Mouse (Mus musculus) bone marrow, adult 2 months (tissue): ENCODE data around the gene Slc17a7. TPM values are rescaled to one million over a fixed set of nuclear protein-coding genes. Genes with fewer than 3 reads are reported as not detected.
"Not testable (repeated sequence)": the region's sequence is repeated elsewhere in the genome, so short reads cannot be mapped to it uniquely, and the experiment has no call there.

Source experiments
- H3K27ac ChIP-seq: fragments of 200-500 bp; 2 replicates; pipeline ENCODE4 v1.5.1; 2012; ENCODE audit warnings: low read depth, mild to moderate bottlenecking, control low read depth, inconsistent platforms, low read length; ENCODE audit not compliant: control insufficient read depth, poor library complexity, insufficient read depth
- H3K4me1 ChIP-seq: fragments of 200-500 bp; 2 replicates; pipeline ENCODE4 v1.6.1; 2011; ENCODE audit warnings: low read length; ENCODE audit not compliant: control insufficient read depth, insufficient read depth
- H3K4me3 ChIP-seq: fragments of 200-500 bp; replicated peaks from 2 replicates; pipeline ENCODE3; 2011; ENCODE audit warnings: mild to moderate bottlenecking, low read depth, low read length, control low read depth; ENCODE audit not compliant: control insufficient read depth
- CTCF ChIP-seq: fragments of 200-500 bp; IDR thresholded peaks from 2 replicates; pipeline ENCODE4 v1.5.1; 2011; ENCODE audit warnings: low read length, control low read depth; ENCODE audit not compliant: control insufficient read depth, insufficient read depth
- POLR2A ChIP-seq: fragments of 200-500 bp; IDR thresholded peaks from 2 replicates; pipeline ENCODE4 v1.6.1; 2011; ENCODE audit warnings: low read depth, mild to moderate bottlenecking, control low read depth, low read length, borderline replicate concordance; ENCODE audit not compliant: control insufficient read depth
- WGBS: fragments of 180-500 bp; shearing (Covaris S2); methylation state at CpG from one replicate; pipeline ENCODE4 v1.1.7; 2018; 5-methylcytosine and 5-hydroxymethylcytosine counted together
- polyA plus RNA-seq: library from polyadenylated mRNA; stranded (reverse); fragments of >200 nt; gene quantifications from 2 replicates; pipeline ENCODE4 v1.2.4, GENCODE M21; 2011; ENCODE audit warnings: low replicate concordance; ENCODE audit not compliant: missing spikeins, insufficient read depth, insufficient read length

Gene Slc17a7
- polyA plus RNA-seq, 1 experiment: 1.3 TPM

- Histone ChIP-seq H3K4me1 (no peaks in the 10 kb centered on the region), H3K27ac (no peak overlapping the region; the same call in 1 of the 2 replicates), H3K4me3 (no peak overlapping the region)
- 88% methylated on average over 8 of the region's 8 CpGs for WGBS
- no peak for TF ChIP-seq CTCF
- no peak for TF ChIP-seq POLR2A
Observed at GRCm38 (mm10) chr7:45145460-45145859, 18.3 kb upstream of the Slc17a7 start.

- 90% methylated on average over 11 of the region's 11 CpGs for WGBS
- no peak overlapping the region for H3K27ac ChIP-seq
- H3K4me1 ChIP-seq: no peaks in the 10 kb centered on the region; the same call in 1 of the 2 replicates
- no peak for TF ChIP-seq CTCF
- H3K4me3 ChIP-seq: no peak overlapping the region
Observed at GRCm38 (mm10) chr7:45147267-45147666, 16.5 kb upstream of the Slc17a7 start.

- H3K27ac ChIP-seq: no peak overlapping the region
- TF ChIP-seq POLR2A: no peak
- TF ChIP-seq CTCF: no peak
- no peaks in the 10 kb centered on the region; the same call in 1 of the 2 replicates for H3K4me1 ChIP-seq
- H3K4me3 ChIP-seq: no peak overlapping the region
- 89% methylated on average over 11 of the region's 11 CpGs for WGBS
Observed at GRCm38 (mm10) chr7:45147899-45148298, 15.8 kb upstream of the Slc17a7 start.

GRCm38 (mm10) chr7:45148534-45149098 is 15.1 kb upstream of the Slc17a7 start:
- Histone ChIP-seq H3K4me1 (no peaks in the 10 kb centered on the region; the same call in 1 of the 2 replicates), H3K4me3 (no peak overlapping the region), H3K27ac (no peak overlapping the region)
- TF ChIP-seq POLR2A: no peak
- no peak for TF ChIP-seq CTCF
- 67% methylated on average over 4 of the region's 4 CpGs for WGBS

GRCm38 (mm10) chr7:45149545-45149944 is 14.2 kb upstream of the Slc17a7 start:
- no peaks in the 10 kb centered on the region; the same call in 1 of the 2 replicates for H3K4me1 ChIP-seq
- no peak for TF ChIP-seq POLR2A
- no peak for TF ChIP-seq CTCF
- 81% methylated on average over 6 of the region's 6 CpGs for WGBS
- no peak overlapping the region for H3K27ac ChIP-seq
- H3K4me3 ChIP-seq: no peak overlapping the region

GRCm38 (mm10) chr7:45150321-45150720 is 13.4 kb upstream of the Slc17a7 start:
- H3K27ac ChIP-seq: no peak overlapping the region
- no peaks in the 10 kb centered on the region; the same call in 1 of the 2 replicates for H3K4me1 ChIP-seq
- H3K4me3 ChIP-seq: no peak overlapping the region
- TF ChIP-seq POLR2A: no peak
- no peak for TF ChIP-seq CTCF
- 70% methylated on average over 4 of the region's 4 CpGs for WGBS

GRCm38 (mm10) chr7:45151303-45151702 is 12.4 kb upstream of the Slc17a7 start:
- no peak overlapping the region for H3K4me3 ChIP-seq
- TF ChIP-seq CTCF: no peak
- no peak for TF ChIP-seq POLR2A
- no peak overlapping the region for H3K27ac ChIP-seq
- WGBS: 67% methylated on average over 11 of the region's 11 CpGs
- H3K4me1 ChIP-seq: no peaks in the 10 kb centered on the region; the same call in 1 of the 2 replicates

- H3K27ac ChIP-seq: not testable (repeated sequence)
- 83% methylated on average over 2 of the region's 2 CpGs for WGBS
Observed at GRCm38 (mm10) chr7:45153052-45153451, 10.7 kb upstream of the Slc17a7 start.

GRCm38 (mm10) chr7:45153586-45153985 is 10.2 kb upstream of the Slc17a7 start:
- peak overlapping the region; percentile 94 for H3K27ac ChIP-seq
- no peaks in the 10 kb centered on the region; the same call in 1 of the 2 replicates for H3K4me1 ChIP-seq
- WGBS: 3% methylated on average over 5 of the region's 5 CpGs
- H3K4me3 ChIP-seq: peak overlapping the region; percentile 96
- TF ChIP-seq CTCF (no peak), POLR2A (no peak)

More at GRCm38 (mm10) chr7:45153052-45153451, 10.7 kb upstream of the Slc17a7 start:
- not testable (repeated sequence) for H3K4me3 ChIP-seq, H3K4me1 ChIP-seq
